In genomic region chr8:106149801-106150652, GRCm38 (mm10) we compare ENCODE assay signal across 8 mouse cellular contexts. TPM values are rescaled to one million over a fixed set of nuclear protein-coding genes. Genes with fewer than 3 reads are reported as not detected.
DNase-seq lines count a peak whose midpoint lies in the region; ATAC-seq and TF ChIP-seq lines count a peak whose summit lies in the region.

Pla2g15 (plus strand) TSS chr8:106150399.

- peak within 1 kb of the TSS; percentile 86 for H3K27ac ChIP-seq in brown adipose tissue, adult 24 weeks (replicated peaks; ENCODE audit: low read depth, low read length)
- H3K27ac ChIP-seq in heart, embryonic 12.5 days (ENCODE audit: poor library complexity, severe bottlenecking): peak within 1 kb of the TSS; percentile 8; the same call in 1 of the 2 replicates
- H3K27ac ChIP-seq in kidney, postnatal 0 days: peak within 1 kb of the TSS; percentile 73
- H3K27ac ChIP-seq in liver, embryonic 11.5 days (ENCODE audit: low read depth, low read length): 0 out of 2 replicates have a peak within 1 kb of the TSS, but pooled peaks have one; percentile 41

- peak; percentile 95 for DNase-seq in kidney, postnatal 0 days (ENCODE audit: low spot score)
- DNase-seq in liver, embryonic 11.5 days (ENCODE audit: low spot score): peak; percentile 94
- peak; percentile 92 to 94 for DNase-seq in spleen, postnatal 4 days (ENCODE audit: low spot score in 2 of 2)

- WGBS in heart, embryonic 12.5 days: 3% methylated on average over 38 of the region's 38 CpGs
- WGBS in kidney, postnatal 0 days: under 1% methylated on average over 38 of the region's 38 CpGs
- 1% methylated on average over 38 of the region's 38 CpGs for WGBS in liver, embryonic 11.5 days

- peaks cover 12% of the 10 kb centered on the region; the same call in 1 of the 2 replicates for H3K36me3 ChIP-seq in heart, embryonic 12.5 days
- no peaks in the 10 kb centered on the region for H3K36me3 ChIP-seq in kidney, postnatal 0 days (ENCODE audit: insufficient read depth, low read length)
- no peaks in the 10 kb centered on the region; the same call in 1 of the 2 replicates for H3K36me3 ChIP-seq in liver, embryonic 11.5 days (ENCODE audit: control insufficient read depth, insufficient read depth, low read length)
- H3K36me3 ChIP-seq in myocyte (ENCODE audit: control insufficient read depth, insufficient read depth): no peaks in the 10 kb centered on the region

- TF ChIP-seq CTCF in kidney, postnatal 0 days (IDR thresholded peaks at IDR 0.05; ENCODE audit: low read depth): no peak

- TF ChIP-seq POLR2A in myocyte (IDR thresholded peaks at IDR 0.05; ENCODE audit: insufficient read length, low read depth): peak; percentile 84

- H3K9me3 ChIP-seq in heart, embryonic 12.5 days (replicated peaks): no peaks in the 10 kb centered on the region
- H3K9me3 ChIP-seq in kidney, postnatal 0 days (replicated peaks; ENCODE audit: low read length): no peaks in the 10 kb centered on the region
- H3K9me3 ChIP-seq in liver, embryonic 11.5 days (ENCODE audit: control insufficient read depth, low read length): no peaks in the 10 kb centered on the region

- no peaks in the 10 kb centered on the region for H3K27me3 ChIP-seq in heart, embryonic 12.5 days (replicated peaks)
- no peaks in the 10 kb centered on the region for H3K27me3 ChIP-seq in kidney, postnatal 0 days (ENCODE audit: insufficient read depth, low read length)
- no peaks in the 10 kb centered on the region for H3K27me3 ChIP-seq in liver, embryonic 11.5 days (replicated peaks; ENCODE audit: control insufficient read depth, insufficient read depth, low read length)
- no peaks in the 10 kb centered on the region for H3K27me3 ChIP-seq in myocyte (ENCODE audit: control insufficient read depth, insufficient read depth, insufficient read length)

- H3K4me2 ChIP-seq in heart, embryonic 12.5 days: peak within 1 kb of the TSS; percentile 81
- peak within 1 kb of the TSS; percentile 77 for H3K4me2 ChIP-seq in kidney, postnatal 0 days (ENCODE audit: low read length)
- H3K4me2 ChIP-seq in liver, embryonic 11.5 days: peak within 1 kb of the TSS; percentile 72
- H3K4me2 ChIP-seq in myocyte (ENCODE audit: low read depth): peak within 1 kb of the TSS; percentile 100

- peaks cover 12% of the 10 kb centered on the region for H3K79me2 ChIP-seq in myocyte (ENCODE audit: control insufficient read depth, insufficient read depth)

- H3K4me3 ChIP-seq in brown adipose tissue, adult 24 weeks (ENCODE audit: insufficient read depth, low read depth, low read length): peak within 1 kb of the TSS; percentile 78
- peak within 1 kb of the TSS; percentile 85 for H3K4me3 ChIP-seq in heart, embryonic 12.5 days
- H3K4me3 ChIP-seq in kidney, postnatal 0 days (replicated peaks; ENCODE audit: low read depth, low read length): peak within 1 kb of the TSS; percentile 66
- peak within 1 kb of the TSS; percentile 68 for H3K4me3 ChIP-seq in liver, embryonic 11.5 days (ENCODE audit: low read depth, low read length)
- peak within 1 kb of the TSS; percentile 68 for H3K4me3 ChIP-seq in myocyte

- H3K4me1 ChIP-seq in brown adipose tissue, adult 24 weeks (ENCODE audit: control insufficient read depth, insufficient read depth, insufficient read length, low read length): peaks cover 1% of the 10 kb centered on the region
- H3K4me1 ChIP-seq in heart, embryonic 12.5 days (replicated peaks): peaks cover 30% of the 10 kb centered on the region
- peaks cover 8% of the 10 kb centered on the region for H3K4me1 ChIP-seq in kidney, postnatal 0 days (replicated peaks; ENCODE audit: insufficient read depth, low read length)
- peaks cover 18% of the 10 kb centered on the region for H3K4me1 ChIP-seq in liver, embryonic 11.5 days (replicated peaks; ENCODE audit: control insufficient read depth, insufficient read depth, low read length)

- peak within 1 kb of the TSS; percentile 0 for H3ac ChIP-seq in myocyte (ENCODE audit: control insufficient read depth, insufficient read length)

- peak; percentile 99 for ATAC-seq in CD4-positive, CD25-positive, alpha-beta regulatory T cell, adult 4 months
- ATAC-seq in erythroid progenitor cell, adult 5-6 weeks (replicated peaks; ENCODE audit: low FRiP score, poor library complexity, severe bottlenecking): peak; percentile 99
- ATAC-seq in heart, embryonic 12.5 days (ENCODE audit: insufficient number of reproducible peaks, low FRiP score): peak; percentile 95
- ATAC-seq in kidney, postnatal 0 days (replicated peaks; ENCODE audit: low FRiP score, low read depth): peak; percentile 93
- peak; percentile 97 for ATAC-seq in liver, embryonic 11.5 days (replicated peaks; ENCODE audit: low FRiP score)

- peak within 1 kb of the TSS; percentile 82 for H3K9ac ChIP-seq in heart, embryonic 12.5 days
- H3K9ac ChIP-seq in kidney, postnatal 0 days (ENCODE audit: low read depth, low read length): peak within 1 kb of the TSS; percentile 58
- H3K9ac ChIP-seq in liver, embryonic 11.5 days (ENCODE audit: low read depth, low read length): peak within 1 kb of the TSS; percentile 73

TF ChIP-seq in myocyte, 11 proteins besides CTCF, POLR2A, EP300 and RAD21:
- TF ChIP-seq USF1 (IDR thresholded peaks at IDR 0.05; ENCODE audit: low read depth): no peak
- peak; percentile 86 for TF ChIP-seq POLR2AphosphoS2 (IDR thresholded peaks at IDR 0.05; ENCODE audit: insufficient read length, low read depth)
- no peak for TF ChIP-seq REST (IDR thresholded peaks at IDR 0.05; ENCODE audit: insufficient read depth, insufficient read length)
- no peak for TF ChIP-seq MAX (IDR thresholded peaks at IDR 0.05; ENCODE audit: low read depth)
- TF ChIP-seq E2F4 (IDR thresholded peaks at IDR 0.05; ENCODE audit: insufficient read depth): no peak
- TF ChIP-seq MYOD1 (IDR thresholded peaks at IDR 0.05; ENCODE audit: control insufficient read depth in 1 of 3, insufficient read length in 2 of 3, low read depth in 2 of 3): peak; percentile 46 to 93 (median 93)
- peak; percentile 49 for TF ChIP-seq SRF (IDR thresholded peaks at IDR 0.05; ENCODE audit: control insufficient read depth, insufficient read length, low read depth)
- peak; percentile 56 for TF ChIP-seq TCF3 (IDR thresholded peaks at IDR 0.05; ENCODE audit: insufficient read length, low read depth)
- peak; percentile 51 for TF ChIP-seq TCF12 (IDR thresholded peaks at IDR 0.05; ENCODE audit: insufficient read depth, poor library complexity, severe bottlenecking)
- TF ChIP-seq CEBPB (IDR thresholded peaks at IDR 0.05; ENCODE audit: insufficient read depth, poor library complexity, severe bottlenecking): no peak
- TF ChIP-seq MYOG (IDR thresholded peaks at IDR 0.05; ENCODE audit: control insufficient read depth in 1 of 3, insufficient read depth in 1 of 3, insufficient read length in 2 of 3, low read depth in 2 of 3): peak; percentile 76 to 96 (median 92)

RNA-seq across cellular contexts. Expression of gene Pla2g15, which starts in this region (rescaled TPM):
- polyA plus RNA-seq in CD4-positive, CD25-positive, alpha-beta regulatory T cell, adult 4 months (2017; shearing (Covaris generic)): 1 to 10 TPM; 4.8 to 7.7 TPM
- 7.8 and 13.4 TPM in 2 replicates for polyA plus RNA-seq in brown adipose tissue, adult 24 weeks (2012; ENCODE audit: insufficient read depth, insufficient read length, missing spikeins)
- 1.7 and 9.4 TPM in 2 replicates for total RNA-seq in erythroid progenitor cell, adult 5-6 weeks (2015; ENCODE audit: low replicate concordance)
- 4.4 and 8.6 TPM in 2 replicates for total RNA-seq in erythroid progenitor cell, adult 5-6 weeks (2017; ENCODE audit: low replicate concordance)
- 10.5 and 11.4 TPM in 2 replicates for polyA plus RNA-seq in heart, embryonic 12.5 days (2016; fragmentation: Nextera tagmentation; extraction: Ambion mirVana)
- polyA plus RNA-seq in kidney, postnatal 0 days (2015; fragmentation: Nextera tagmentation; extraction: Ambion mirVana): 8.1 and 9.8 TPM in 2 replicates
- 9.2 and 9.6 TPM in 2 replicates for polyA plus RNA-seq in liver, embryonic 11.5 days (2014; fragmentation: Nextera tagmentation; extraction: Ambion mirVana)
- 9.6 TPM for polyA plus RNA-seq in myocyte (2012; fragmentation: generic; extraction: Trizol)

Comparison
In these comparisons a context has a peak if more than half of its experiments do, and no peak if none do; other contexts are left out.
1. Peak in every context shown above with its lines: DNase-seq, ATAC-seq, H3K4me3 ChIP-seq and H3K27ac ChIP-seq.
2. H3K27ac ChIP-seq: peak in every context shown above with its lines; median percentile 86 in brown adipose tissue, adult 24 weeks; 73 in kidney, postnatal 0 days; 41 in liver, embryonic 11.5 days; 8 in heart, embryonic 12.5 days.